Mouse (Mus musculus) C2C12 (cell line): ENCODE results near the gene Chst1. TPM values are rescaled to one million over a fixed set of nuclear protein-coding genes. Genes with fewer than 3 reads are reported as not detected.

Experiments
- H3K27me3 ChIP-seq: one replicate; pipeline ENCODE4 v1.6.1; 2011; ENCODE audit not compliant: control insufficient read depth, insufficient read depth, insufficient read length
- H3K36me3 ChIP-seq: one replicate; pipeline ENCODE4 v1.6.1; 2011; ENCODE audit not compliant: control insufficient read depth, insufficient read depth
- H3K4me3 ChIP-seq: one replicate; pipeline ENCODE4 v1.5.1; 2011; ENCODE audit warnings: mild to moderate bottlenecking, control low read depth; ENCODE audit not compliant: poor library complexity, insufficient read depth, severe bottlenecking
- H3K79me2 ChIP-seq: one replicate; pipeline ENCODE4 v1.6.1; 2011; ENCODE audit not compliant: control insufficient read depth, insufficient read depth
- H3K79me3 ChIP-seq: one replicate; pipeline ENCODE4 v1.6.1; 2011; ENCODE audit warnings: low read depth, control low read depth
- H3ac ChIP-seq: one replicate; pipeline ENCODE3; 2011; ENCODE audit warnings: low read depth; ENCODE audit not compliant: control insufficient read depth, insufficient read length
- CEBPB ChIP-seq: IDR thresholded peaks from one replicate; pipeline ENCODE4 v1.6.1; 2011; ENCODE audit warnings: low read depth, mild to moderate bottlenecking, control low read depth, moderate library complexity
- CTCF ChIP-seq: IDR thresholded peaks from one replicate; pipeline ENCODE4 v1.5.1; 2011; ENCODE audit not compliant: control insufficient read depth, insufficient read depth, insufficient read length
- FOSL1 ChIP-seq: IDR thresholded peaks from one replicate; pipeline ENCODE4 v1.8.0; 2011; ENCODE audit warnings: mild to moderate bottlenecking, low read length; ENCODE audit not compliant: poor library complexity, insufficient read depth, severe bottlenecking
- MAX ChIP-seq: IDR thresholded peaks from one replicate; pipeline ENCODE4 v1.6.1; 2011; ENCODE audit warnings: mild to moderate bottlenecking, control low read depth
- MYOD1 ChIP-seq: IDR thresholded peaks from one replicate; pipeline ENCODE4 v1.6.1; 2011; ENCODE audit warnings: low read depth; ENCODE audit not compliant: control insufficient read depth, insufficient read length
- MYOG ChIP-seq: IDR thresholded peaks from one replicate; pipeline ENCODE4 v1.6.1; 2011; ENCODE audit not compliant: control insufficient read depth, insufficient read length; ENCODE audit errors: extremely low read depth
- USF1 ChIP-seq: IDR thresholded peaks from one replicate; pipeline ENCODE4 v1.6.1; 2011; ENCODE audit warnings: low read depth, mild to moderate bottlenecking, control low read depth, moderate library complexity
- polyA plus RNA-seq: library from polyadenylated mRNA; unstranded; fragments of >200 nt; fragmentation: generic; extraction: Trizol; gene quantifications from one replicate; pipeline ENCODE4 v1.2.1, GENCODE M21; 2012; ENCODE audit warnings: missing spikeins

The Chst1 gene
- polyA plus RNA-seq, 1 experiment, result 13.1 TPM

DNA sequence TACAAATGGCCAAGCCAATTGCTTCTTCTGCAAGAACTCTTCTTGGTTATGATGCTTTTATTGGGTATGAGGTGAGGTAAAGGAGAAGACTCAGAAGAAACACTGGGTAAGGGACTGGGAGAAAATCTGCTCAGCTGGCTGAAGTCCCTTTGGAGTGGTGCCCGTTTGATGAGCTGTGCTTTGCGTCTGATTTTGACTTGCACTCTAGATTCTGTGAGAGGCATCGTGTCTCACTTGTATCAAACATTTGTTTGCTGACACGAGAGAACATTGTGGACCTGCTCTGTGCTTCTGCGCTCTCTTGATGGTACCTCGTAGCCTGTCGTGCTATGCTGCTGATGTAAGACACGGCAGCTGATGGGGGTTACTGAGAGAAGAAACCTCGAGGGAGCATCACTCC lies 21.7 kb upstream of the Chst1 start:
- Histone ChIP-seq H3K4me3 (no peak overlapping the region), H3K36me3 (no peaks in the 10 kb centered on the region), H3K79me2 (no peaks in the 10 kb centered on the region), H3K27me3 (peaks cover 26% of the 10 kb centered on the region), H3K79me3 (no peaks in the 10 kb centered on the region), H3ac (no peak overlapping the region)
- no peak for TF ChIP-seq CEBPB
- TF ChIP-seq FOSL1, result no peak
- no peak for TF ChIP-seq MAX
- no peak for TF ChIP-seq CTCF
- no peak for TF ChIP-seq MYOD1
- no peak for TF ChIP-seq USF1
- no peak for TF ChIP-seq MYOG

GRCm38 (mm10) chr2:92581302-92581701 lies 18.2 kb upstream of the Chst1 start:
- Histone ChIP-seq H3K4me3 (no peak overlapping the region), H3K27me3 (peaks cover 20% of the 10 kb centered on the region), H3K79me2 (no peaks in the 10 kb centered on the region), H3ac (no peak overlapping the region), H3K79me3 (no peaks in the 10 kb centered on the region), H3K36me3 (no peaks in the 10 kb centered on the region)
- TF ChIP-seq MYOG (no peak), USF1 (no peak), FOSL1 (no peak), MYOD1 (no peak), MAX (no peak)

DNA sequence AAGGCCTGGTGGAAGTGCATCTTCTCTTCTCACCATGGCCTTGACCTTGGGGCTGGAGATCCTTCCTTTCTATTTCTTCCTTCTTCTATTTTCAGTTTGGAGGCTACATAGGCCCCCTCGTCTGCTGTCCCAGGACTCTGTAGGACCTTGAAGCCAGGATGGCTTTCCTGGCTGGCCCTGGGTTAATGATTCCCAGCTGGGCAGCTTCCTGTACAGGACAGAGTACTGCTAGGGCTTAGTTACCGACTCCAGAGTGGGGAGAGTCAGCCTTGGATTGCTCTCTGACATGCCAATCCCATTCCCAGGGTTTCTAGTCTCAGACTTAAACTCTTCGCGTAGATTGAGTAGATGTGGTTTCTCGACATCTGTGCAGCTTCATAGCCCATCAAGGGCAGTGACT lies 16.9 kb upstream of the Chst1 start:
- Histone ChIP-seq H3K79me3 (no peaks in the 10 kb centered on the region), H3K36me3 (no peaks in the 10 kb centered on the region), H3ac (no peak overlapping the region), H3K27me3 (peaks cover 24% of the 10 kb centered on the region), H3K4me3 (no peak overlapping the region), H3K79me2 (no peaks in the 10 kb centered on the region)
- TF ChIP-seq FOSL1 (no peak), MYOG (no peak), USF1 (no peak), MAX (no peak), MYOD1 (no peak), CTCF (no peak), CEBPB (no peak)

DNA sequence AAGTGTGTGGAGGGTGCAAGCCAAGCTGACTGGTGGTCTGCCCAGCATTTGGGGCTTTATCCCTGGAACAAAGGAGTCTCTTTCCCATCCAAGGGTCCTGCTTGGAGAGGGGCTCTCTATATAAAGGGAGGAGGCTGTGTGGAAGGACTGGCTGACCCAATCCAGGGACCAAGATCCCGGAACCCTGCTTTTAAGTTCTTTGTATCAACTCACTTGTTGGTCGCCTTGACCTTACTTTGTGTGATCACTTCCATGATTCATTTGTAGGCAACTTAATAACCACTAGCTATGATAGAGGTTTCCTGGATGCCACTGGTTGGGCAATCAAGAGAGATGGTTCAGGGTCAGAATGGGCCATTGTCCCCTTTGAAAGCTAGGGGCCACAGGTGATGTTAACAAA lies 11.7 kb upstream of the Chst1 start:
- Histone ChIP-seq H3K79me2 (no peaks in the 10 kb centered on the region), H3K36me3 (no peaks in the 10 kb centered on the region), H3K79me3 (no peaks in the 10 kb centered on the region), H3K27me3 (peaks cover 69% of the 10 kb centered on the region), H3ac (no peak overlapping the region), H3K4me3 (no peak overlapping the region)
- TF ChIP-seq MYOG, result no peak
- TF ChIP-seq CEBPB, result no peak
- TF ChIP-seq MAX, result no peak
- TF ChIP-seq MYOD1, result no peak
- no peak for TF ChIP-seq CTCF
- no peak for TF ChIP-seq USF1
- no peak for TF ChIP-seq FOSL1

DNA sequence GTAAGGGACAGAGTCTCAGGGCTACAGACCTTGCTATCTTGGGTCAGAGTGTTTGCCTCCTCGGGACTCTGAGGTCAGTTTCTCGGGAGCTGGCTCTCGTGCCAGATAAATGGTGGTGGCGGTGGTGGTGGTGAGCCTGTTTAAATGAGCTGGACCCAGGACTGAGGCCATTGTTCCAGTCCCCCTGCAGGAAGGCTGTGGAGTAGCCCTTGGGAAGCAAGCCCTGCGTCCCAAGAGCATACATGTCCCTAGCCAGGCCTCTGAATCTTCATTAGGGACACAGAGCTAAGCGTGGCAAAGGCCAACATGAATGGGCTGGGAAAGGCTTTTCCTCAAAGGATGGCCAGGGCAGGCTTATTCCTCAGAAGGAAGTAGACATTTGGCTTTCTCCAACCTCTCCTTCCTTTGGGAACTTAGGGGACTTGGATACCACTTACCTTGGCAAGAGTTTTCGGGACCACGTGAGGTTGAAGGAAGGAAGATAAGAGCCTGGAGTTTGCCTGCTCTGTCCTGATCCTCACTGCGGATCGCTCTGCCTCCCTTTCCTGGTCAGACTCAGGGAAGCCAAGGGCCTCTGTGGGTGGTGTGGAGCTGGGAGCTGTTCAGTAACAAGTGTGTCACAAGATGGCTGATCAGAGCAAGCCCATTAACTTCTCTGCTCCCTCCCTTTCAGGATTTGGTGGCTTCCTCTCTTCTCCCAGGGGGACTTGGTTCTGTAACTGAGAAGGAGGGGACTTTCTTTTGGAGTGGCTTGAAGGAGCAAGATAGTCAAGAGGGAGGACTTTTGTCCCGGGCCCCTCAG lies 4.4 kb upstream of the Chst1 start:
- Histone ChIP-seq H3K79me2 (peaks cover 3% of the 10 kb centered on the region), H3K79me3 (no peaks in the 10 kb centered on the region), H3K4me3 (no peak overlapping the region), H3K36me3 (no peaks in the 10 kb centered on the region), H3ac (no peak overlapping the region), H3K27me3 (peaks cover 52% of the 10 kb centered on the region)
- no peak for TF ChIP-seq CTCF
- no peak for TF ChIP-seq MYOG
- no peak for TF ChIP-seq CEBPB
- no peak for TF ChIP-seq USF1
- no peak for TF ChIP-seq MAX
- TF ChIP-seq MYOD1, result no peak
- TF ChIP-seq FOSL1, result no peak

DNA sequence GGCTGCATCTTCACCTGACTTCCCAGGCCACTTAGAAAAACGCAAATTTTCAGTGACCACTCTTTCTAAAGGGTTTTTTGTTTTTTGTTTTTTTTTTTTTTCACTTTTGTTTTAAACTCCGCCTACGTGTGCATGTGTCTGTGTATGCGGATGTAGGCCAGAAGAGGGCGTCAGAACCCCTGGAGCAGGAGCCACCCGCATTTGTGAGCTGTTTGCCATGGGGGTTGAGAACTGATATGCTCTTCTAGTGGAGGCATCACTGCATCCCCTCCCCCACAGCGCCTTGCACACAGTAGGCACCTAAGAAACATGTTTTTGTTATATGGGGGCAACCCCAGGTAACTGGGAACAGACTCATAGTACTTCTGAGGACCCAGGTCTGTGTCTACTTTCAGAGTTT lies 2.2 kb upstream of the Chst1 start:
- Histone ChIP-seq H3ac (no peak overlapping the region), H3K79me2 (peaks cover 24% of the 10 kb centered on the region), H3K4me3 (no peak overlapping the region), H3K27me3 (peaks cover 34% of the 10 kb centered on the region), H3K36me3 (no peaks in the 10 kb centered on the region), H3K79me3 (peaks cover 8% of the 10 kb centered on the region)
- TF ChIP-seq CTCF, result peak; percentile 6
- no peak for TF ChIP-seq CEBPB
